Mouse (Mus musculus) heart, adult 11 months (tissue): ENCODE measurements at regions not wholly inside any gene's neighbourhood (a gene's known extent, or its start where the extent isn't known, plus 50 kb on each side); places are given as distances from the start of the nearest gene placed in this dataset.
A peak's percentile ranks its signal among the peaks of the same experiment; 100 is the strongest.
"Not testable (repeated sequence)": the region's sequence is repeated elsewhere in the genome, so short reads cannot be mapped to it uniquely, and the experiment has no call there.

Source experiments
- DNase-seq: peaks from one replicate; pipeline ENCODE4 v3.0.0; 2022

GRCm38 (mm10) chr8:35123196-35123621, 642.4 kb upstream of the Gm19410 start:
- DNase-seq: peak; percentile 90

DNA sequence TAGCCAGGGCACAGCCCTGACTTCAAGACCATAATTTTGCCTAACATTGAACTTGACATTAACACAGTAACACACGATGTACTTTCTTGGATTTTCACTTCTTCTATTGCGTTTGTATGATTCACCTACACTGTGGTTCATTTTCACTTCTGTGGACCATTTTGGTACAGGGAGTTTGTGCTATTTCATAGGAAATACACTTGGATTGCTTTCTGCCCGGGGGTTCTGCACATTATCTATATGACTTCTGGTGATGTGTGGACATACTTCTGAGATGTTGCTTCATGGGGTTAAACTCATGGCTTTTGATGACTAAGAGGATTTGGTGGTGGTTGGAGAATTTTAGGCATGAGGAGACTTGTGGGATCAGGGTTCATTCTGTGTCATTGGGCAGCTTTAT, 640.4 kb upstream of the Gm19410 start:
- no peak for DNase-seq

- peak; percentile 5 for DNase-seq
Observed at GRCm38 (mm10) chr8:35132281-35132680, 633.3 kb upstream of the Gm19410 start.

DNA sequence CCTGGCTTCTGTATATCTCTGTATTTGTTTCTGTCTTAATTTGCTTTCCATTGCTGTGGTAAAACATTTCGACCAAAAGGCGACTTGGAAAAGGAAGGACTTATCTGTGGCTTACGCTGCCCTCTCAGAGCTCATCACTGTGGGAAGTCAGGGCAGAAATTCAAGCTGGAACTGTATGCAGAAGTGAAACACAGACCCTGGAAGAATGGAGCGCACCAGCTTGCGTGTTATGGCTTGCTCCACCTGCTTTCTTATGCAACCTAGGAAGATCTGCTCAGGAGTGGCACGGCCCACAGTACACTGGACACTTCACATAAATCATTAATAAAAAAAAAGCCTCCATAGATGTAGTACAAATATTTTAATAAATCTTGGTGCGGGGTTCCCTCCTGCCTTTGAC, 630.0 kb upstream of the Gm19410 start:
- peak; percentile 84 for DNase-seq

GRCm38 (mm10) chr8:35136643-35137042, 628.9 kb upstream of the Gm19410 start:
- peak; percentile 85 for DNase-seq

DNA sequence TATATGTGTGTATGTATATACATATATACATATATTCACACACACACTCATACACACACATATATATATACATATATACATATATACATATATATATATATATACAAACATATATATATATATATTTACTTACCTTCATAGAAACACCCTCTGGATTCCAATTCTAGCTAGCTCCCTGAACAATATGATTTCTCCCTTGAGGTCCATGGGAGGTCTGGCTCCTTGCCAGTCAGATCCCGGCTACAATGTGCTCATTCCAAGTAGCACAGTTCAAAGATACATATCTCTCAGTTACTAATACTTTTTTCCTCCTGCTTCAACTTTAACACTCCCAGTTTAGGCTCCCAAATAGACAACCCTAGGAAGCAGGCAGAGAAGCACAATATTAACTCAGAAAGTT, 624.8 kb upstream of the Gm19410 start:
- DNase-seq: peak; percentile 54

DNA sequence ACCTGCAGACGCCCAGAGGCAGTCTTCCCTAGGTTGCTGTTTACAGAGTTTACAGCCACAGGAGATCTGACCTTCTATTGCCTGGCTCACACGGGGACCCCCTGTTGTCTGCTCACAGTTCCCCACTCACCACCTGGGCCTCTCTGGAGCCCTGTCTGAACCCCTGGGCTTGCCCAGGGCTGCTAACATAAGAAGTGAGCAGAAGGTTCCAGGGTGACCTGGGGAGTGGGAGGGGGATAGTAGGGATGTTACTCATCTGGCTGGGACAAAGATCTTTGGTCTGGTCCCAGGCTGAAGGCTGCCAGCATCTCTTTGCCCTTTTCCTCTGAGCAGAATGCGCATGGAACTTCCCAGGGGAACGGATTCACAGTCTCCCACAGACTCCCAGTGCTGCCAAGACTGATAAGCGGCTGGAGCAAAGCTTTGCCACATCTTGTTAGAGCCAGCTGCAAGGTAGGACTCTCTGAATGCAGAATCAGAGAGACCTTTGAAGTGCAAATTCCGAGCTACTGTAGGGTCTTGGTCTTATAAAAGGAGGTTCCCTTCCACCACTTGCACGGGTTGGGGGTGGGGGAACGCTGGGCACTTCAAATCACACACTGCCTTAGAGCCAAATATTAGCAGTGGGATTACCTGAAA, 622.5 kb upstream of the Gm19410 start:
- peak; percentile 92 for DNase-seq

DNA sequence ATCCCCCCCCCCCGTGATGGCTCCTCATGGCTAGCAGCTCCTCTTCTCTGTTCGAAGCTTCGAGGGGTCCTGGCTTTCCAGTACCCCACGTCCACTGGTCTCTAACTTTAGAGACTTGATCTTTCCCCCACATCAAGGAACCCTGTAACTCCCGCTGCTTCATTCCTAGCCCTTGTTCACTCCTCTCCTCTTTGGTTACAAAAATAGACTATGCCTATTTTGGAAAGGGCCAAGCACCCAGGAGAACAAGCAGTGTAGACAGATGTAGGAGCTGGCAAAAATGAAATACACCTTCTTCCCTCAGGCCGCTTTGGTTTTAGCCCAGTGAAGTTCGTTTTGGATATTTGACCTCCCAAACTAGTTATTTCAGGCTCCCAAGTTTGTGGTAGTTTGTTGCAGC, 621.9 kb upstream of the Gm19410 start:
- DNase-seq: peak; percentile 48

GRCm38 (mm10) chr8:35144401-35144800, 621.2 kb upstream of the Gm19410 start:
- peak; percentile 93 for DNase-seq

- peak; percentile 13 for DNase-seq
Observed at GRCm38 (mm10) chr8:35147481-35147880, 618.1 kb upstream of the Gm19410 start.

GRCm38 (mm10) chr8:35147967-35148366, 617.6 kb upstream of the Gm19410 start:
- peak; percentile 14 for DNase-seq

DNA sequence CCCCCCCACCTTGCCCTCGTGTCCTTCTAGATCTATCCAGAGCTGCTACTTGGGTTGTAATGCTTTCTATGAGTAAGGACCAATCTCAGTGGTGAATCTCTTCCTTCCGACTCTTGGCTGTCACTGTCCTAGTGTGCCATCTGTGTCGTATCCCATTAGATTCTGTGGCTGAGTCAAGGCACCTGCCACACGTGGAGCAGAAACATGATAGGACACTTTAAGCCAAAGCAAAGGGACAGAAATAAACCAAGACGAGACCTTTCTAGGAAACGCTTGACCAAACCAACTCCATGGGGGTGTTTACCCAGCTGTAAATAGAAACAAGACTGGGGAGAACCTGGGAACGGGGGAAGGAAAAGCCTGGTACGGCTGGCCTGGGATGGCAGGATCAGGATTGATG, 613.0 kb upstream of the Gm19410 start:
- peak; percentile 87 for DNase-seq

- DNase-seq: no peak
Observed at GRCm38 (mm10) chr8:35156272-35156671, 609.3 kb upstream of the Gm19410 start.

DNA sequence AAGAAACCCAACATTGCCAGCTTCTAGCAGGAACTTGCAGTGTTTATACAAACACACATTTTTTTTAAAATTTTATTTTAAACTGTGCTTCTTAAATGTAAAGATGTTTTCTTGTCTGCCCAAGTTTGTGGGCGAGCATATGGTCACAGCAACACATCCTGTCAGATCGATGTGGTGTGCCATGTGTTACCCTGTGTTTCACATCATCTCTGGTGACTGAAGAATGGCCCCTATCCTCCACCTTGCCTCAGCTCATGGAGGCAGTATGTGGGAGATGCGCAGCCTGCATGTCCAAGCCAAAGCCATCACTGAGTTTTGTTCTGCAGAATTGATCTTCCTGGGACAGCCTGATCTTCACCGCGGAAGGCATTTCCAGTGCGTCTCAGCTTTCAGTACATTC, 607.9 kb upstream of the Gm19410 start:
- peak; percentile 64 for DNase-seq

GRCm38 (mm10) chr8:35159329-35159728, 606.3 kb upstream of the Gm19410 start:
- peak; percentile 85 for DNase-seq

DNA sequence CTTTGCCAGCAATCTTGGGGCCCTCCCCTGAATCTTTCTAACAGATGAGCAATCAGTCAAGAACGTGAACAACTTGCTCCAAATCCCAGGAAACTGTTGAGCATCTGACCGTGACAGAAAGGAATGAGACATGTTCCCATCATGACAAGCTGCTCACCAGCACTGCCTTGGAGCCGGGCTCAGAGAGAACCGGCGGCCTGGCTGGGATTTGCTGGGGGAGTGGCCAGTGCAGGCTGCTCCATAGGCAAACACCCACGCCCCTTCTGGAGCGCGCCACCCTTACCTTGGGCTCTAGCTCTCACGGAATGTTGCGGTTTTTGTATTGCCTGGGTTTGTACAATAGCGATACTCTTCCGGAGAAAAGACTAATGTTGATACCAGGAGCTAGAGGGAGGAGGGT, 605.4 kb upstream of the Gm19410 start:
- peak; percentile 81 for DNase-seq

GRCm38 (mm10) chr8:35162166-35162565, 603.4 kb upstream of the Gm19410 start:
- not testable (repeated sequence) for DNase-seq

GRCm38 (mm10) chr8:35166611-35167010, 599.0 kb upstream of the Gm19410 start:
- DNase-seq: peak; percentile 55

GRCm38 (mm10) chr8:35171536-35172310, 593.9 kb upstream of the Gm19410 start:
- peak; percentile 58 for DNase-seq

GRCm38 (mm10) chr8:35177314-35177713, 588.3 kb upstream of the Gm19410 start:
- peak; percentile 55 for DNase-seq

DNA sequence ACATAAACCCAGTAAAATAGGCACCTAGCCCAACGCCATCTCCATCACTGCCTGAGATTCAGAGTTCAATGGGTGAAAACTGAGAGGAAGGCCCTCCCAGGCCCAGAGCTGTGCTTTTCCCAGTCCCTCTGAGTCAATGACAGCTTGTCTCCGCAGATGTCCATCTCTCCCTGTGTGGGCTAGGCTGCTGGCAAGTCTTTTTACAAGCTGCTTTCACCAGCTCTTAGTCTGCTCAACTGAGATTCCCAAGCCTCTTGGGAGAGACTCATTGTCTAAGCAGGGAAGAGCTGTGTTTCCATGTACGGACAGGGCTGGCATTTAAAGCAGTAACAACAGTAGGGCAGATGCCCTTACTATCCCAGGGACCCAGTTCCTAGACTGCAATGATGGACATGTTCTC, 585.5 kb upstream of the Gm19410 start:
- peak; percentile 50 for DNase-seq

DNA sequence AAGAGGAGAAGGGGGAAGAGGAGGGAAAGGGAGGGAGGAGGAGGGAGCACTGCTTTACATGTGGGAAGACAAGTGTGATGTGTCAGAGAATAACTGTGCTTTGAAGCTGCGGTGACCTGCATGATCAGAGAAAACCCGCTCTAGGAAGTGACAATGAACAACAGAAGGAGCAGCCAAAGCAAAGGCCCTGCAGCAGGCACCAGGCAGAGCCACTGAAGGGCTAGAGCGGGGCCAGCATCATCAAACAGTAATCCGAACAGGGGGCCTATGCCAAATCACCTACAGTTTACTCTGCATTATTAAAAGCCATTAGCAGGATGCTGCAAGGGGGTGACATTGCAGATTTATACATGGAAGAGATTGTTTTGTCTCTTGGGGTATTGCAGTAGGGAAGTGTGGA, 583.4 kb upstream of the Gm19410 start:
- DNase-seq: peak; percentile 78

GRCm38 (mm10) chr8:35183423-35183822, 582.2 kb upstream of the Gm19410 start:
- peak; percentile 73 for DNase-seq

- peak; percentile 85 for DNase-seq
Observed at GRCm38 (mm10) chr8:35185165-35185564, 580.4 kb upstream of the Gm19410 start.
